Mouse (Mus musculus): Measurements from ENCODE around the gene Adamtsl2.

Adamtsl2 gene

GRCm38 (mm10) chr2:27077655-27078244 is 1.4 kb upstream of the Adamtsl2 start:
- DNase-seq, result no peak

DNA sequence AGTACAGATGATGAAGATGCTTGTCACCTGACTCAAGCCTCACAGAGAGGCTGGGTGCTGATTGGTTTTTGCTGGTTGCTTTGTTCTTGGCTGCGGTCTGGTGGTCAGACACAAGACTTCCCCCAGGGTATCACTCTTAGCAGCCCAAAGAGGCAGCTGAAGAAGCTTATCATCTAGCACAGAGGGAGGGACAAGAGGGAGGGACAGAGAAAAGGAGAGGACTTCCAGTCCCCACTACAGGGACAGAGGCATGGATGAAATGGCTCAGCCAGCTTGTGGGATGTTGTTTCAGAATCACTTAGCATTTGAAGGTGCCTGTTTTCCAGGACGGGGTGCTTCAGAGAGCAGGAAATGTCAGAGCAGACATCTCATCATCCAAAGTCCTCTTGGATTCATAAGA is 867 bp upstream of the Adamtsl2 start:
- DNase-seq, result no peak

- no peak for DNase-seq
Observed at GRCm38 (mm10) chr2:27079649-27080048, 470 bp downstream of the Adamtsl2 start.

- no peak for DNase-seq
Observed at GRCm38 (mm10) chr2:27083761-27084475, 4.7 kb downstream of the Adamtsl2 start.

- no peak for DNase-seq
Observed at GRCm38 (mm10) chr2:27084963-27085362, 5.8 kb downstream of the Adamtsl2 start.

- DNase-seq, result no peak
Observed at GRCm38 (mm10) chr2:27085801-27086200, 6.6 kb downstream of the Adamtsl2 start.

DNA sequence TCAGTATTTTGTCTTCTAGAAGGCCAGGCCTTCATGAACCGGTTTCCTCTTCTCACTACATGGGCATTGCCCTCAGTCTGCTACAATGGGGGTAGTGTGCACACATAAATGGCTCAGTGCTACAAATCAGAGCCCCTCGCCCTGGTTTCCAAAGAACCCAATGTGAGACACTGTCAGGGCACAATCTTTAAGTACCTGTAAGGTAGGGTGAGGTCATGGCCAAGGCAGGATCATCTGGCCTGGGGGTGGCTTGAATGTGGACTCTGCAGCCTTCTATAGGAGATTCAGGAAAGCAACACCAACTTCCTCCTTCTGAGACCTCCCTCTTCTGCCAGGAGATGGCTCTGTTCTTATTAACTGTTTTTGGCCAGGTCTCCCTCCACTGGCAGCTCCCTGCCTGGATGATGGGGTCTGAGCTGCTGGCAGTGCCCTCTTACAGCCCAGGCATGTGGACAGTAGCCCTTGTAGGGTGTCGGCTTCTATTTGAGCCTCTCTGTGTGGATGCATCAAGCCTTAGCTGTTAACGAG is 7.4 kb downstream of the Adamtsl2 start:
- no peak for DNase-seq

DNA sequence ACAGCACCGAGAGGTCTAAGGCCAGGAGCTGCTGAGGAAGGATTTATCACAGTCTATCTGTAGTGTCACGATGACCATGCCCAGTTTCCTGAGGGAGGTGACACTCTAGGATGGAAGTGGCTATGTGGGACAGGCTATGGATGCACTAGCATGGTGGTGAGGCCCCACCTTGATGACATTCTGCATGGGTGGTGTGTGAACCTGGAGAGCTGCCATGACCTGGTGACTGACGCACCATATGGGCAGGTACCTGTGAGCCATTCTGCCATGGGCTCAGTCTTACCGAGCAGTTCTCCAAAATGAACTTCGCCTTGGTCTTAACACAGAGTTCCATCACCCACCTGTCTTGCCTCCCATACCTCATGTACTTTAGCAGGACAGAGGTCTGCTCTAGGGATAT is 8.4 kb downstream of the Adamtsl2 start:
- no peak for DNase-seq

GRCm38 (mm10) chr2:27088071-27088644 is 9.0 kb downstream of the Adamtsl2 start:
- DNase-seq, result no peak

- no peak for DNase-seq
Observed at GRCm38 (mm10) chr2:27088700-27089099, 9.5 kb downstream of the Adamtsl2 start.

DNA sequence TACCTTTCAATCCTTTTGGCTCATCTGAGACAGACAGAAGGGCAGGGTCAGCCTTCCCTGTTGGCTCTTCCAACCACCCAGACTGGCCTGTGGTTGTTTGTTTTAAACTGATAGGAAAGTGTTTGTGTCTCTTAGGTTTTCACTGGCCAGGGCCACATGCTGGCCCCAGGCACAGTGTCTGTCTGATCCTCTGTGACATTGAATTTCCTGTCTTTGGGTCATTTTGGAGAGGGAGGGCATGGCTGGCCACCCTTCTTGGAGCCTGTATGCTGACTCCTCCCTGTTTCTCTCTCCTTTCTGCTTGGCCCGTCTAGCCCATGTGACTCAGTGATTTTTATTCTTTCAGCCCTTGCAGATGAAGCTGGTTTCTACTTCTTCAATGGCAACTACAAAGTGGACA is 10.1 kb downstream of the Adamtsl2 start:
- no peak for DNase-seq

GRCm38 (mm10) chr2:27095178-27095577 is 16.0 kb downstream of the Adamtsl2 start:
- no peak for DNase-seq

GRCm38 (mm10) chr2:27096341-27096981 is 17.3 kb downstream of the Adamtsl2 start:
- no peak for DNase-seq

DNA sequence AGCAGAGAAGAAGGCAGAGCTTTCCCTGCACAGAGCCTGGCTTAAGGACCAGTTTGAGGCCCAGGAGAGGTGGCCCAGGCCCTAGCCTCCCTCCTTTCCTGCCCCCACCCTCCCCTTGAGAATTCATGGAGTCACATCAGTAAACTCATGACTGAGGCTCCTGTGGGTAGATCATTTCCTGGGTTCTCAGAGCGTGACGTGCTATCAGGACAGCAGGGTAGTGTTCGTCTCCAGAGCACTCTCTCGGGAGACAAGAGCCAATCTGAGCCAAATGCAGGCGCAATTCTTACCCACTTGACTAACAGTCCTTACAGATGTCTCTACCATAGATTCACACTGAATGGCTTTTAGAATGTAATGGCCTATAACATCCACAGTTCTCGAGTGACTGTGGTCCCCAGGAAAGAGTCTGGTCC is 18.1 kb downstream of the Adamtsl2 start:
- no peak for DNase-seq

- DNase-seq, result no peak
Observed at GRCm38 (mm10) chr2:27097776-27098175, 18.6 kb downstream of the Adamtsl2 start.

GRCm38 (mm10) chr2:27103554-27103953 is 24.4 kb downstream of the Adamtsl2 start:
- DNase-seq, result no peak

DNA sequence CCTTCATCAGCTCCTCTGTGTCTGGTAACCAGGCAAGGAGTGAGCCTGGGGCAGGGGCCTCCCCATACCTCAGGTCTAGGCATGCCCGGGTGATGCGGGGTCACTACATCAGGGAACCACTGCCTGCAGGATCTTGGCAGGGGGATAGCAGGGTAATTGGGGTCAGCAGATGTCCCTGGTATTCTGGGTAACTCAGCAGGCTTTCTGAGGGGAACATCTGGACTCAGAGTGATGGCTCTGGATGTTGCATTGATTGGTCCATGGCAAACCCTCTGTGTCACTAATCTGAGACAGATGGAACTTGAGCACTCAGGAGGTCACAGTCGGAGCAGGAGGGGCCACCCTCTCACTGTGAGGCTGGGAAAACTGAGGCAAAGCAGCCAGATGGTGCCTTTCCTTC is 27.6 kb downstream of the Adamtsl2 start:
- DNase-seq, result no peak

DNA sequence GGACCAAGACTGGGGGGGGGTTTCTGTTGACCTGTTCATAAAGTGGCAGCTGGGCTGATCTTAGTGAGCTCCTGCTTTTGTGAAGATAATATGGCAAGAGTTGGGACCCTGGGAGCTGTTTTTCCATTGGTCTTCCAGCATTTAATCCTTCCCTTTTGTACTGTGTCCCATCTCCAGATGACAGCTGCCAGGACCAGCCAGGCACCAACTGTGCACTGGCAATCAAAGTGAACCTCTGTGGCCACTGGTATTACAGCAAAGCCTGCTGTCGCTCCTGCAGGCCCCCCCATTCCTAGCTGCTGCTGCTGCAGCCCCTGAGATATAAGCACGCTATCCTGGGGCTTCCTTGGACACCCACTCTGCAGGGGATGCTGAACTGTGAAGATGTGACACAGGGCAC is 29.0 kb downstream of the Adamtsl2 start:
- DNase-seq, result no peak

DNA sequence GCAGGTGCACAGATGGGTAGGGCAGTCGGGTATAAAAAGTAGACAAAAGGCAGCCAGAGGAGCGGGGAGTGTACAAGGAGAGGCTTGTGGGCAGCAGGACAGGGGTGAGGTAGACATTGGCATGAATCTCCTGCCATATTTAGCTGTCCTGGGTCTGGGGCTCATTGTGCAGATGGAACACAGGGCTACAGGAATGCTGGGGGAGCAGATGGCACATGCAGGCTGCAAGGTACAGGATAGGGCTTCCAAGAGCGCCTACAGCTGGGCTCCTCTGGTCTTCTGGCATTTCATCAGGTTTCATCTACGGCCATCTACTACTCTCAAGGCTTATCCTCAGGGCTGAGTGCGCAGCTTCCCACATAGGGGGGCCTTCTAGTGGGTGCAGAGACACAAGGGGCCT is 29.9 kb downstream of the Adamtsl2 start:
- peak; percentile 82 for DNase-seq

DNA sequence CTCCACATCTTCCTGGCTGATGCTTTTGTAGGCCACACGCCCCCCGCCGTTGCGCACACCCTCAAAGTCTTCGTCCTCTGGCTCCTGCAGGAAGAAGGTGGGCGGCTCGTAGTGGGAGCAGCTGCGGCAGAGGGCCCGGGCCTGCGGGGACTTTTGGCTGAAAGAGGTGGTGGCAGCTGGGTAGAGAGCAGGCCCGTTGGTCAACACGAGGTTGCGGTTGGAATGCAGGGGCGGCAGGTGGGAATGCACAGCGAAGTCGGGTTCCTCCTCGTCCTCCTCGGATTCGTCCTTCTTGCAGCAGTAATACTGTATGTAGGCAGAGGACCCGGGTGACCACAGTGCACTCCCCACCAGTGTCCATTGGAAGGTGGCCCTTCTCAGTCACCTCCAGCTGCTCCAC is 33.4 kb downstream of the Adamtsl2 start:
- no peak for DNase-seq

DNA sequence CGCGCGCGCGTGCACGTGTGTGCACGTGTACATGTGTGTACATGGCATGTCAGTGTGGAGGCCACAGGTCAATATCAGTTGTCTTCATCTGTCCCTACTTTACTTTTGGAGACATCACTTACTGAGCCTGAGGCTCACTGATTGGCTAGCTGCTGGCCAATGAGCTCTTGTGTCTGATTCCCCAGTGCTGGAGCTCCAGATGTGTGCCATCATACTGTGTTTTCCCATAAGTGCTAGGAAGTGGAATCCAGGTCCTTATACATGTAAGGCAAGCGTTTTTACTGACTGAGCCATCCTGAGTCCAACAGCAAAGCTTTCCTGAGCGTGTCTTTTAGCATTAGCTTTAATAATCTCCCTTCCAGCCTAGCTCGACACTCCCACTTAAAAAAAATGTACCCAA is 35.0 kb downstream of the Adamtsl2 start:
- DNase-seq, result no peak

DNA sequence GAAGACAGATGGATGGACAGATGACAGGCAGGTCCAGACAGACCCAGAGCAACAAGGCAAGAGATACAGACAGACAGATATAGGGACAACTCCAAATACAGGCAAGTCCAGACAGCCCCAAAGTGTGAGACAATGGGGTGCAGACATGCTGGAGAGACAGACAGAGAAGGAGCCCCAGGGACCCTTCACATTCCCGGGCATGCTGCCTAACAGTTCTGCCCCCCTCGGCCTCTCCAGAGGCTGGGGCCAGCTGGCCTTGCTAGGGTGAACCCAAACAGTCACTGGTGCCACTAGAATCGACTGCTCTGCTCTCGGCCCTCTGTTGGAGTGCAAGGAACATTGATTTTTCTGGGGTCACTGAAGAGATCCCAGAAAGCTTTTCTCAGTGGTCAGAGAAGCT is 39.3 kb downstream of the Adamtsl2 start:
- DNase-seq, result no peak

DNA sequence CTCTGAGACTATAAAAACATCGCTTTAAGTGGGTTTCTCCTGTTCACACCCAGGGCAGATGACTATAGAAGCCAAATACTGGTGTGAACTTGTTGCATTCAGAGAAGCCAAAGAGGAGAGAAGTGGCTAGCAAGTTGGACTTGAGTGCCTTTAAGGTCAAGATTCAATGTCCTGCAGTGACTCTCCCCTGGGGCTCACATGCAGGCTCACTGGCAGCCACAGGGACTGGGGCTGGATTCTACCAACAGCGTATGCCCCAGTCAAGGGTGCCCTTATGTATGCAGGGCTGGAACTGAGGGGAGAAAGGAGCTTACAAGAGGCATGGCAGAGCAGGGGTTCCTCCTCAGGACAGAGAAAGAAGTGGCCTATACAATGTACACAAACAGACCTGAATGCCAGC is 40.6 kb downstream of the Adamtsl2 start:
- no peak for DNase-seq

GRCm38 (mm10) chr2:27120241-27120641 is 41.1 kb downstream of the Adamtsl2 start:
- no peak for DNase-seq
